Mouse (Mus musculus): Measurements from ENCODE around the gene Mtmr4. TPM values are rescaled to one million over a fixed set of nuclear protein-coding genes. Genes with fewer than 3 reads are reported as not detected.

Gene Mtmr4
- polyA plus RNA-seq (2015; fragmentation: Nextera tagmentation; extraction: Ambion mirVana) = 34.8 and 34.9 TPM in 2 replicates

DNA sequence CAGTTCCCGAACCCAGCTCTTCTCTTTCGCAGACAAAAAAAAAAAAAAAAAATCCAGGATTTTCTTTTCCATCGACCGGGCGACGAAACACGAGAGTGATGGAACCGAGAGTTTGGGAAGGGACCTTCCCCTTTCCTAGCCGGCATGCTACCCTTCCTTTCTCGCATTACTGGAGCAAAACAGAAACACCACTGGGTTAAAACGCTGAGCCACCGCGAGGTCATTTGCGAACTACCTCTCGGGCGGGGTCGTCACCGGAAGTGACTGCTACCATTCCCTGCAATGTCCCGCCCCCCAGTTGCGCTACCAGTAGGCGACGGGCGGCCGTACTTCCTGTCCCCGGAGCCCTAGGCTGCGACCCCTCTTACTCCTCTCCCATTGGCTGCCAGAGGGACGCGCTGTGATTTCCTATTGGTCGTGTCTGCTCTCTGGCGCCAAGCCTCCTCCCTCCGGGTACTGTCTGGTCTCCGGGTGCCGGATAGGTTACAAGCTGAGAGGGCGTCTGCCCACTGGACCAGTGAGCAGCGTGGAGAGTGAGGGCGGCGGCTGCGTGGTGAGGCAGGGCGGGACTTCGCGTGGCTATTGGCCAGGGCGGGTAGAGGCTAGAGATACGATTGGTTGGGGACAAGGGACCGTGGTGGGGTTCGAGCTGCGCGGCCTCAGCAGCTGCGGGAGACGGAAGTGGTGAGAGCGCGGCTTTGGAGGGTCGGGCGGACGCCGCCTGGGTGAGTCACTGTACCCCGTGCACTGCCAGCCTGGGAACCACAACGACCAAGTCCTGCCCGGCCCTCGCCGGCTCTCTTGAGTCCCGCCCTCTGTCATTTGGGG, at the start of gene Mtmr4:
Gene Mtmr4, plus strand, starts transcription at position 637 of the 828 bp plus-strand sequence.
- peak within 1 kb of the TSS; percentile 94 for H3K4me2 ChIP-seq
- peaks cover 71% of the 10 kb centered on the region for H3K4me1 ChIP-seq
- peak within 1 kb of the TSS; percentile 93 for H3K27ac ChIP-seq
- no peaks in the 10 kb centered on the region for H3K27me3 ChIP-seq
- peak within 1 kb of the TSS; percentile 88 for H3K9ac ChIP-seq
- under 1% methylated on average over 59 of the region's 61 CpGs for WGBS
- H3K36me3 ChIP-seq = peaks cover 8% of the 10 kb centered on the region; the same call in 1 of the 2 replicates
- peak within 1 kb of the TSS; percentile 61 for H3K4me3 ChIP-seq
- ATAC-seq (ENCODE audit: borderline replicate concordance, extremely low read depth, low FRiP score, low TSS enrichment) = peak; percentile 97
- H3K9me3 ChIP-seq = no peaks in the 10 kb centered on the region

DNA sequence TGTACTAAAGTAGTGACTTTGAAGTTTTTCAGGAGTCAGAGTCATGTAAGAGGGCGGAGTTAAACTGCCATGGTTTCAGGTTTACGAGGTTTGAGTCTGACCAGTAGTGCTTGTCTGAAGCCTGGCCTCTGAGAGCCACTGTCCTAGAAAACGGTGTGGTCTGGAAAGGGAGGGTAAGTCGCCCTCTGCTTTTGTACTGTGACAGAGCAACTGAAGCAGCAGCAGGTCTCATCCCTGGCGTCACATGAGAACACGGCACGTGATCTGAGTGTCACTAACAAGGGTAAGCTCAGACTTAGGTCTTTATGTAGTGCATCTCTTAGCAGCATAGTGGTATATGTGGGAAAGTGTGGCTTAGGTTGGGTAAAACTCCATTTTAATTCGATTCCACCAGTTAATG, 49.7 kb upstream of the Mtmr4 start:
- Histone ChIP-seq H3K36me3 (no peaks in the 10 kb centered on the region), H3K27me3 (no peaks in the 10 kb centered on the region), H3K9ac (no peak overlapping the region), H3K4me2 (no peak overlapping the region), H3K27ac (no peak overlapping the region), H3K4me3 (no peak overlapping the region), H3K4me1 (no peaks in the 10 kb centered on the region), H3K9me3 (no peaks in the 10 kb centered on the region)
- no peak for ATAC-seq (ENCODE audit: borderline replicate concordance, extremely low read depth, low FRiP score, low TSS enrichment)
- WGBS = 34% methylated on average over 8 of the region's 8 CpGs

DNA sequence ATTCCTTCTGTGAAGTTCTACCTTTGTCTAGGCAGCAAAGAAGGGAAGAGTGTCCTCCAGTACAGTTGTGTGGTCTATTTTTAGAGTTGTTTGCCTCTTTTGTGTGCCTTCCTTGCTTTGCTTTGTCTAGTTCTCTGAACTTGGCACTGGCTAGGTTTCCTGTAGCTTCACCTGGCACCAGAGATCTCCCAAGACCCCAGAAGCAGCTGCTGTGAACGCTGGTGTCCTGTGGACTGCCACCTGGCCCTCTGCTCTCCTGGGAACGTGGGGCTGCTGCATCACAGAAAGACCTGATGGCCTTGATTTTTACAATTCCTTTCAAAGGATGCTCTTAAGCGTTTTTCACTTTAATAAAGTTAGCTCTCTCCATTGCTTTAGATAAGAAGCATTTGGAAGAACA, 49.1 kb upstream of the Mtmr4 start:
- no peak overlapping the region for H3K4me2 ChIP-seq
- H3K4me3 ChIP-seq = no peak overlapping the region
- H3K27ac ChIP-seq = no peak overlapping the region
- no peaks in the 10 kb centered on the region for H3K27me3 ChIP-seq
- H3K4me1 ChIP-seq = no peaks in the 10 kb centered on the region
- 42% methylated on average over 3 of the region's 3 CpGs for WGBS
- no peaks in the 10 kb centered on the region for H3K36me3 ChIP-seq
- no peak overlapping the region for H3K9ac ChIP-seq
- ATAC-seq (ENCODE audit: borderline replicate concordance, extremely low read depth, low FRiP score, low TSS enrichment) = no peak
- no peaks in the 10 kb centered on the region for H3K9me3 ChIP-seq

DNA sequence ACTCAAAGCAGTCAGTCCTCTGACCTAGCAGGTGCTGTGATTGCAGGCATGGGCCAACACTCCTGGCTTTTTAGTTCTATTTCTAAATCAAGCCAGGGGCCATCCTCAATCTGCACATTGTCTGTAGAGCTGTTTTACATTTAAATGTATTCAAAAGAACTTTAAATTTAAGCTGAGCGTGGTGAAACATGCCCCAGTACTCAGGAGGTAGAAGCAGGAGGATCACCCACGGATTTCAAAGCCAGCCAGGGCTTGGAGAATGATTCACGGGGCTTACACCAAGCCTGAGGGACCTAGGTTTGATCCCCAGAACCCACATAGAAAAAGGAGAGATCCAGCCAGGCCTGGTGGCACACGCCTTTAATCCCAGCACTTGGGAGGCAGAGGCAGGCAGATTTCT, 38.6 kb upstream of the Mtmr4 start:
- H3K9ac ChIP-seq = no peak overlapping the region
- no peaks in the 10 kb centered on the region for H3K27me3 ChIP-seq
- no peaks in the 10 kb centered on the region for H3K9me3 ChIP-seq
- peaks cover 15% of the 10 kb centered on the region for H3K4me1 ChIP-seq
- no peaks in the 10 kb centered on the region for H3K36me3 ChIP-seq
- peak overlapping the region; percentile 10; the same call in 1 of the 2 replicates for H3K27ac ChIP-seq
- H3K4me2 ChIP-seq = no peak overlapping the region
- no peak overlapping the region for H3K4me3 ChIP-seq
- ATAC-seq (ENCODE audit: borderline replicate concordance, extremely low read depth, low FRiP score, low TSS enrichment) = no peak
- 80% methylated on average over 4 of the region's 4 CpGs for WGBS

DNA sequence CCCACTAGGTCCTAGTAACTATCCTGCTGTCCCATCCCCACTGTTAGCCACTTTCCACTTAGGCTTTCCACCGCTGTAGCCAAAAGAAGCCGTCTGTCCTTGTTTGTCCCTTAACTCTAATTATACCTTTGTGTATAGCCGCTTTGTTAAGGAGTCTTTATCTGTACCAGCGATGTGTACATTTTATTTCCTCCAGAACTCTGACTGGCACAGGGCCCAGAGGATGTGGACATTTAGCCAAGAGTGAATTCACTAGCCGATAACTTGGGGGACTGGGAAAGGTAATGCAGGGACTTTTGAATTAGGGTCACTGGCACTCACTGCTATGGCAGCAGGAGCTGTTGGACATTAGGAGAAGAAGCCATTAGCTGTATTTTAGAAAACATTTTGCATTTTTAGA, 37.6 kb upstream of the Mtmr4 start:
- 15% methylated on average over 5 of the region's 5 CpGs for whole genome bisulfite sequencing
- Histone ChIP-seq H3K4me1 (peaks cover 15% of the 10 kb centered on the region), H3K27me3 (no peaks in the 10 kb centered on the region), H3K4me2 (no peak overlapping the region), H3K4me3 (no peak overlapping the region), H3K27ac (peak overlapping the region; percentile 58), H3K9ac (no peak overlapping the region), H3K9me3 (no peaks in the 10 kb centered on the region), H3K36me3 (no peaks in the 10 kb centered on the region)
- 0 out of 2 replicates have a peak, but pooled peaks have one; percentile 42 for ATAC-seq (ENCODE audit: borderline replicate concordance, extremely low read depth, low FRiP score, low TSS enrichment)

DNA sequence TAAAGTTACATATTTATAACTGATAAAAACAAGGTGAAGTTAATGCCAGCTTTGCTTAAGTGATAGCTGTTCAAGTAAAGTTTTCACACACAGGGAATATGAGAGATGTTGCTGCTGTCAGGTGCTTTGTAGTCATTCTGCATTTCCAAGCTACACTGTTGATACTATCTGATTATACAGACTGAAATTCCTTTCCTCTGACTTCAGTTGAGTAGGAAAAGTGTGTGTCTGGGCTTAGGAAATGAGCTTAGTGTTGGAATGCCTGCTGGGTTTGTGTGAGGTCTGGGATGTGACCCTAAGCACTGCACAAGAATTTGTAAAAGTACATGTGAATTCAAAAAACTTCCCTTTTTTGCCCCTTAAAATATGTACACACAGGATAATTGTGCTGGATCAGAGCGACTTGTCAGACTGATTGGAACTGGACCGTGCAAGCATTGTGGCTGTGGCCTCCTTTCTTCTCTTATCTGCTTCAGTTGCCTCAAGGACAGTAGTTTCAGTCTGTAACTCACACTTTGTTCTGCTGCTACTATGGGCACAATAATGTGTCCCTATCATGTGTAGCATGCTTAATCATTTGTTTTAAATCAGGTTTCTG, 36.8 kb upstream of the Mtmr4 start:
- Histone ChIP-seq H3K27me3 (no peaks in the 10 kb centered on the region), H3K9ac (no peak overlapping the region), H3K9me3 (no peaks in the 10 kb centered on the region), H3K4me3 (no peak overlapping the region), H3K4me1 (peaks cover 15% of the 10 kb centered on the region), H3K36me3 (no peaks in the 10 kb centered on the region), H3K27ac (peak overlapping the region; percentile 58), H3K4me2 (no peak overlapping the region)
- ATAC-seq (ENCODE audit: borderline replicate concordance, extremely low read depth, low FRiP score, low TSS enrichment) = peak; percentile 73; the same call in 1 of the 2 replicates
- 11% methylated on average over 2 of the region's 2 CpGs for WGBS

DNA sequence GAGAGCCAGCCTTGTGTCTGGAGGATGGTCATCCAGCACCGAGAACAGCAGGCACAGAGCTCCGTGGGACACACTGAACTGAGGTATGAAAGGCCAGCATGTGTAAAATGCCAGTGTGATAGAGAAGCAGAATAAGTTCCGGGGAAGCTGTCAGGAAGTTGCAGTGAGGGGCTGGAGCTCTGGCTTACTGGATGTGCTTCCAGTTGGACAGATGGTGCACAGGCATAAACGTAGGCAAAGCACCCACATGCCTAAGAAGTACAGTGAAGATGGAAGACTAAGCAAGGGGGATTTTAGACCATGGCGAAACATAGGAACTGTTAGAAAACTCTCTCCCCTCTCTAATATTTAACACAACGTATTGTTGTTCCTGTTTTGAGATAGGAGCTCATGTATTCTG, 30.8 kb upstream of the Mtmr4 start:
- H3K4me2 ChIP-seq = no peak overlapping the region
- H3K9me3 ChIP-seq = no peaks in the 10 kb centered on the region
- H3K9ac ChIP-seq = no peak overlapping the region
- no peaks in the 10 kb centered on the region for H3K36me3 ChIP-seq
- no peak for ATAC-seq (ENCODE audit: borderline replicate concordance, extremely low read depth, low FRiP score, low TSS enrichment)
- no peaks in the 10 kb centered on the region for H3K4me1 ChIP-seq
- H3K4me3 ChIP-seq = no peak overlapping the region
- WGBS = 52% methylated on average over 6 of the region's 6 CpGs
- H3K27me3 ChIP-seq = no peaks in the 10 kb centered on the region
- no peak overlapping the region for H3K27ac ChIP-seq

DNA sequence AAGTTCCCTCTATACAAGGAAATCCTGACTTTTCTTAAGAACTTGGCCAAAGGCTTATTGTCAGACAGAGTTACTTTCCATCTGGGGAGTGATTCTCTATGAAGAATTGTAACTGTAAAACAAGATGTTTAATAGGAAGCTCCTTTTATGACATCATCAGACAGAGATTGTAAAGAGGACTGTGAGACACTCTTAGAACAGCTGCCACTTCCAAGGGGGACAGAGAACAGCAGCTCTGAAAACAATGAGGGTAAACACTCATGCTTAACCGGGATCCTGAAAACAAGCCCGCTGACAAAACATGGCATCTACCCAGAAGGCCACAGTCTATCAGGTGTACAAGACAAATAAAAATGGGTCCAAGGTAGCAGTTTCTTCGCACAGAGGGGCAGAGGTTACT, 25.5 kb upstream of the Mtmr4 start, which contains the start of gene Gm11492:
Gene Gm11492, plus strand, starts transcription at position 153 of the 400 bp plus-strand sequence.
- no peaks in the 10 kb centered on the region for H3K9me3 ChIP-seq
- no peak within 1 kb of the TSS for H3K4me3 ChIP-seq
- H3K9ac ChIP-seq = no peak within 1 kb of the TSS
- H3K36me3 ChIP-seq = no peaks in the 10 kb centered on the region
- no peak within 1 kb of the TSS for H3K27ac ChIP-seq
- no peak within 1 kb of the TSS for H3K4me2 ChIP-seq
- WGBS = 73% methylated on average over 3 of the region's 3 CpGs
- ATAC-seq (ENCODE audit: borderline replicate concordance, extremely low read depth, low FRiP score, low TSS enrichment) = no peak
- H3K27me3 ChIP-seq = no peaks in the 10 kb centered on the region
- H3K4me1 ChIP-seq = peaks cover 4% of the 10 kb centered on the region

DNA sequence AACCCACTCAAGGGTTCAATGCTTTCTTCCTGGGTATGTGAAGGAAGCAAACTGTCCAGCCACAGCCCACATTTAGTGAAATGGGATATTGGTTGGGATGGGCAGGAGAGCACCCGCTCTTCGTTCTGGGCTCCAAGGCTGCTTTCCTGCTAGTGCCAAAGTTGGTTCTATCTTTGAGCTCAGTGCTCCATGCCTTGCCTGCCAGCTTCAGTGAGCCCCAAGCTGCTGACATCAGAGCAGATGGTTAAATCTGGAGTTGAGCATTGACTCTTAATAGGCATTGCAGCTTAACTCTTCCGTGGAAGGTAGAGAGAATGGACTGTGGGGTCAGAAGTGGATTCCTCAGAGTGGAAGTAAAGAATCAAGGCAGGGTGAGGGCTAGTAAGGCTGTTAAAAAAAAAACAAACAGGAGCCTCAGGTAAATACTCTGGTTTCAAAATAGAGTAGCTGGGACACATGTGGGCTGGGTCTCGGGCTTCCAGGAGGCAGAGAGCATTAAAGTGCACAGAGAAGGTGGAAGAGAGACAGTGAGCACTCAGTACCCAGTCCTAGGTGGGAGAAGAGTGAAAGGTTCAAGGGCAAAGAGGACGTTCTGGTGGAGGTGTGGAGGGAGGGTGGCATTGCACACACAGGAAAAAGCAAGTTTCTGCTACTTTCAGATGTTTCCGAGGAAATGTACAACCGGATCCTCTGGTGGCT, 23.6 kb upstream of the Mtmr4 start, which contains the start of gene Sept4:
Gene Sept4, plus strand, starts transcription at position 649 of the 699 bp plus-strand sequence.
- H3K4me3 ChIP-seq = no peak within 1 kb of the TSS
- H3K4me2 ChIP-seq = no peak within 1 kb of the TSS
- H3K36me3 ChIP-seq = no peaks in the 10 kb centered on the region
- H3K9me3 ChIP-seq = no peaks in the 10 kb centered on the region
- H3K27ac ChIP-seq = no peak within 1 kb of the TSS
- no peaks in the 10 kb centered on the region for H3K27me3 ChIP-seq
- WGBS = 78% methylated on average over 7 of the region's 7 CpGs
- H3K4me1 ChIP-seq = peaks cover 8% of the 10 kb centered on the region
- no peak for ATAC-seq (ENCODE audit: borderline replicate concordance, extremely low read depth, low FRiP score, low TSS enrichment)
- no peak within 1 kb of the TSS for H3K9ac ChIP-seq

DNA sequence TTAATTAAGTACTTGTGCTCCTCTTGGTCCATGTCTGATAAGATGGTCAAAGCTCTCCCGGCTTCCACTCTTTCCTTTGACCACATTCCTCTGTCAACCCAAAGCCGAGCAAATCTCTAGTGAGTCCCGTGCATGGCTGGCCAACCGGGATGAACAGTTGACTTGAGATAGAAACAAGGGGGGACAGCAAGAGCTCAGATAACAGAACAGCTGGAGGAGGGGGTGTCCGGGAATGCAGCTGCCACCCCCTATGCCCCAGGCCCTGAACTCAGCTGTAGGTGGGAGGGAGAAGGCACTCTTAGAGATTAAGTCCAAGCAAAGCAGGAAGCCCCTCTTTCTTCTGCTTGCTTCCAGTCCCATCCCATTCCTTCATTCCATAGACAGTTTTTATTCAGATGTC, 21.2 kb upstream of the Mtmr4 start:
- Histone ChIP-seq H3K36me3 (no peaks in the 10 kb centered on the region), H3K27me3 (no peaks in the 10 kb centered on the region), H3K4me2 (no peak overlapping the region), H3K4me1 (peaks cover 13% of the 10 kb centered on the region), H3K9me3 (no peaks in the 10 kb centered on the region), H3K9ac (no peak overlapping the region), H3K4me3 (no peak overlapping the region), H3K27ac (no peak overlapping the region)
- no peak for ATAC-seq (ENCODE audit: borderline replicate concordance, extremely low read depth, low FRiP score, low TSS enrichment)
- 50% methylated on average over 5 of the region's 5 CpGs for WGBS

DNA sequence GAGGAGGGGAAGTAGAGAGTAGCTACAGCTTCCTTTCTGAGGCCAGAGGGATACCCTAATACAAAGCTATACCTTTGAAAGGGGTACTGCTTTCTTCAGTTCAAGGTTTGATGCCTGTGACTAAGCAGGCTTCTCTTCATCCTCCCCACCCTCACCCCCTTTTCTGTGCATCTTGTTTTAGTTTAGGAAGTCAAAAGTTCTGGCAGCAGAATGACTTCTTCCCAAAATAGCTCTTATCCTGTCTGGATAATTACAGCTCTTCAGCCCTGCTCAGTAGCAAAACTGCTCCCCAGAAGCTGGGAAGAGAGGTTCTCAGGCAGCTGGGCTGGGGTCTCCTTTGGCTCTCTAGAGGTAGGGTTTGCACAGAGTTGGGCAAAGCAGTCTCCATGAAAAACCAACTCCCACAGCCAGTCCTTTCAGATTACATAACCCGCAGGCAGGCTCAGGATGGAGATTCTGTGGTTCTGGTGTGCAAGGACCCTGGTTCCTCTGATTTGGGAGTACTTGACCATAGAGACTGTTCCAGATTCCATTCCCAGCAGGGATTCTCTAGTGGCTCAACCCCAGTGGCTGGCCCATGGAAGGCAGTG, 20.5 kb upstream of the Mtmr4 start:
- no peaks in the 10 kb centered on the region for H3K36me3 ChIP-seq
- H3K9me3 ChIP-seq = no peaks in the 10 kb centered on the region
- H3K4me3 ChIP-seq = no peak overlapping the region
- H3K4me2 ChIP-seq = no peak overlapping the region
- H3K27me3 ChIP-seq = no peaks in the 10 kb centered on the region
- H3K9ac ChIP-seq = no peak overlapping the region
- WGBS = 91% methylated on average over 1 of the region's 1 CpGs
- no peak for ATAC-seq (ENCODE audit: borderline replicate concordance, extremely low read depth, low FRiP score, low TSS enrichment)
- H3K4me1 ChIP-seq = peaks cover 13% of the 10 kb centered on the region
- H3K27ac ChIP-seq = no peak overlapping the region

Data from lung, embryonic 15.5 days (tissue).